Mouse (Mus musculus) erythroblast, embryonic 14.5 days (primary cell): ENCODE data around the gene Dusp2.

ENCODE experiments used
- GATA1 ChIP-seq: IDR thresholded peaks from 2 replicates; pipeline ENCODE4 v1.6.1; 2012; ENCODE audit warnings: low read length, inconsistent platforms, mixed read lengths
- TAL1 ChIP-seq: IDR thresholded peaks from 3 replicates; pipeline ENCODE4 v1.6.1; 2012; ENCODE audit warnings: low read length, inconsistent platforms, mixed read lengths

DNA sequence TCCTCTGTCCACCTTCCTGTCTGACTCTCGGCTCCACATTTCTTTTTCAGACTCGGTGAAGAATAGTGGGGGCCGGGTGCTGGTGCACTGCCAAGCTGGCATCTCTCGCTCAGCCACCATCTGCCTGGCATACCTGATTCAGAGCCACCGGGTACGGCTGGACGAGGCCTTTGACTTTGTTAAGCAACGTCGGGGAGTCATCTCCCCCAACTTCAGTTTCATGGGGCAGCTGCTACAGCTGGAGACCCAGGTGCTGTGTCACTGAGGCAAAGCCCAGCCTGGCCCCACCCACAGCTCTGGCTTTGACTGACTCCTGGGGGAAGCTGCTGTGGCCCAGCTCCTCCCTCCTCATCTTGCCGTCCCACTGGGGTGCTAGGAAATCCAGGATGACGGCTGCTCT lies 1.6 kb downstream of the Dusp2 start:
- no peak for TF ChIP-seq TAL1
- no peak for TF ChIP-seq GATA1
